Comparison of ENCODE assay signal across 1 mouse cellular context in the genomic region with DNA sequence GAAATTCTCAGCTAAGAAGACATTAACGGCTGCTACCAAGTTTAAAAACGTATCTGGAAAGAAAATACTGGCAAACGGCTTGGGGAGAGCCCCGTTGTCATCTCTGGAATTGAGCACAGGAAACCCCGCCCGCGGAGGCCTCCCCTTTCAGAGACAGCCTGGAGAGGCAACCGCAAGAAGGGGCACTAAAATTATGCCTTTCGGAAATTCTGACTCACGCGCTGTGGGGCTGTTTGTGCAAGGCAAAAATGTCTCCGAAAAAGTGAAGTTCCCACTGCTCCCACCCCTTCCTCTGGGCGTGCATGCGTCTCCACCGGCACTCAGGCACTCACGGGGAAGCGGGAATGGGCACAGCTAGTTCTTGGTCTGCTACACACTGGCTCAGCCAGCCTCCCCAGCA.
TF ChIP-seq lines count a peak whose summit lies in the region.

No protein-coding gene starts in this region.

TF ChIP-seq in CH12.LX, 34 proteins besides CTCF, POLR2A, EP300 and RAD21 (continued from another document):
- peak; percentile 97 for TF ChIP-seq TCF12 (IDR thresholded peaks at IDR 0.05; ENCODE audit: low read depth, low read length)
- TF ChIP-seq RCOR1 (conservative IDR thresholded peaks at IDR 0.05; ENCODE audit: low read depth, low read length), result peak; percentile 96
- TF ChIP-seq MEF2A (IDR thresholded peaks at IDR 0.05; ENCODE audit: borderline replicate concordance, low read depth, low read length), result peak; percentile 99
- no peak for TF ChIP-seq ZNF384 (IDR thresholded peaks at IDR 0.05; ENCODE audit: low read depth, low read length)
- TF ChIP-seq PAX5 (IDR thresholded peaks at IDR 0.05; ENCODE audit: low read length), result no peak
- TF ChIP-seq E2F4 (IDR thresholded peaks at IDR 0.05; ENCODE audit: insufficient replicate concordance, low read depth, low read length), result no peak
